Mouse (Mus musculus): ENCODE measurements at regions not wholly inside any gene's neighbourhood (a gene's known extent, or its start where the extent isn't known, plus 50 kb on each side); places are given as distances from the start of the nearest gene placed in this dataset.

DNA sequence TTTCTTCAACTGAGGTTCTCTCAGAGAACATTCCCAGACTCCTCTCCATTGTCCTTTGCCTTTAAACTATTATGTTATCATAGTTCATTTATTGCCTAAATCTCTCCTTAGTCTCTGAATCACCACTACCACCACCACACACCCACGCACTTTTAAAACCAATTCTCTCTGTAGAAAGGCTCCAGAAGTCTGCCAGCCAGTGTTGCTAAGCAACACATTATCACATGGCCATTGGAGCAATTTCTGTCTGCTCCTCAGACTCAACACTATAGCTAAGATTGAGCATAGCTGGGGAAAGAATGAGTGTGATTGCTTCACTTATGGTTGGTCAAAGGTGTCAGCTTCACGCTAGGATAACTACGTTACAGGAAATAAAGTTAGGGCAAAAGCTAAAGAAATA lies 59.3 kb downstream of the Trap1a start:
- peak; percentile 3 to 15 for DNase-seq

- DNase-seq, result peak; percentile 25 to 34
Observed at GRCm38 (mm10) chrX:139416701-139417100, 63.5 kb upstream of the D330045A20Rik start.

GRCm38 (mm10) chrX:139419867-139420266 lies 60.3 kb upstream of the D330045A20Rik start:
- DNase-seq, result no peak

- no peak for DNase-seq
Observed at GRCm38 (mm10) chrX:139424307-139424706, 55.9 kb upstream of the D330045A20Rik start.

Data from layer of hippocampus, postnatal 36 days (tissue).